Mouse (Mus musculus) brain, embryonic 14.5 days (tissue): ENCODE measurements around the gene Chrd.

Experiments used
- CTCF ChIP-seq: fragments of 200-500 bp; IDR thresholded peaks from 2 replicates; pipeline ENCODE4 v1.5.1; 2012; ENCODE audit warnings: inconsistent platforms, mild to moderate bottlenecking, moderate library complexity, borderline replicate concordance; ENCODE audit not compliant: insufficient read depth, insufficient read length; ENCODE audit errors: extremely low read depth
- POLR2A ChIP-seq: fragments of 200-500 bp; IDR thresholded peaks from 2 replicates; pipeline ENCODE4 v1.6.1; 2012; ENCODE audit warnings: mild to moderate bottlenecking, inconsistent platforms, borderline replicate concordance; ENCODE audit not compliant: poor library complexity, insufficient read depth, insufficient read length, severe bottlenecking; ENCODE audit errors: extremely low read depth

DNA sequence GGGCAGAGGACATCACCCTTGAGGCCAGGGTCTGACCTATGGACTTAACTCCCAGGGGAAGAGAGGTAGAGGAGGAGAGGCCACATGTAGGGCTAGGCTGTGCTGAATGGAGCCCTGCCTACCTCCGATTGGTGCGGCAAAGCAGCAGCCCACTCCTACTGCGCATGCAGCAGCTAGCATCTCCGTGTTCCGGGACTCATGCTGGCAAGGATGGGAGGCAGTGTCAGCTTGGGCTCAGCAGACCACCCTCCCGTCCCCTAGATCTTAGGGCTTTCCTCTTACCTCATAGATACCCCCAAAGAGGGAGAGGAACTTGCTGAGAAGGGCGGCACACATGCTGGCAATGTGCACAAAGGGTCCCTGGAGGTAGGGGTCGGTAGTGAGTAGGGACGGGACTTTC, 20.7 kb upstream of the Chrd start:
- no peak for TF ChIP-seq POLR2A
- no peak for TF ChIP-seq CTCF
